11 mouse cellular contexts compared by ENCODE assay signal in the genomic region with DNA sequence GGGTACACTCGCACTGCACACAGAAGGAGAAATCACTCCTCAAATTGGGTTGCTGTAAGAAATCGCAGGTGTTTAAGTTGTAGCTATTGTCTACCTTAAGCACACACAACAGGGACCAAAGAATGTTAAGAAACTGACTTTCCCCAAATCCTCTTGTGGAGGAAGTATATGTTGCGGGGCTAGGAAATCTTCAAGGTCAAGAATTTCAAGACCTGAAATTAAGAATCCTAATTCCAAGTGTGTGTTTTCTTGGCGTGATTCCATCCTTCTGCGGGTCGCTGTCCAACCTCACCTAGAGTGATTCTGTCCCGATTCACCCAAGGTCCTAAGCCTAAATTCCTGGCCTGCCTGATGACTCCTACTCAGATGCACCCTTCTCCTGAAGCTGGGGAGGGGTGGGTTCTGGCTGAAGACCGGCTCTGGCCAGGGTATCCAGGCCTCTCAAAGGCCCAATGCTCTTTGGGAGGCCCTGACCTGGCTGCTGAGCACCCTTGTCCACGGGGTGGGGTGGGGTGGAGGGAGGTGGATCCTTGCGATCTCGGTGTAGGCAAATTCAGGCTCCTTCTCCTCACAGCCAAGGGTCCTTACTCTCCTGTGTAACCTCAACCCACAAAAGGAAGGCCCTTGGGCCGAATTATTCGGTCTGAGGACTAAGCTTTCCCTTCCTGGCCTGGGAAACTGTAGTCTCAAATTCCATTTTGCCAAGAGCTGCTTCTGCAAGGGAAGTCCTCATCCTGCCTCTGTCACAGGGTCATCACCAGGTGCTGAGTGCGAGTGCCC. TPM values are rescaled to one million over a fixed set of nuclear protein-coding genes. Genes with fewer than 3 reads are reported as not detected.
DNase-seq lines count a peak whose midpoint lies in the region; ATAC-seq lines count a peak whose summit lies in the region.
"Had no signal": no experiment of that assay in that cellular context is flagged by ENCODE, and none has a peak within 500 bp of the region (broad histone marks: within the 10 kb centered on the region; RNA-seq: fewer than 3 reads in every experiment).

No protein-coding gene starts in this region.

- no peak overlapping the region; the same call in 1 of the 2 replicates for H3K9ac ChIP-seq in neural tube, embryonic 12.5 days
- H3K9ac ChIP-seq in embryonic facial prominence, embryonic 12.5 days: no peak overlapping the region
- H3K9ac ChIP-seq in hindbrain, embryonic 13.5 days: peak overlapping the region; percentile 79; the same call in 1 of the 2 replicates
- H3K9ac ChIP-seq in neural tube, embryonic 13.5 days: no peak overlapping the region
- H3K9ac ChIP-seq: liver, embryonic 15.5 days had no signal

- H3K4me3 ChIP-seq in neural tube, embryonic 12.5 days: no peak overlapping the region
- no peak overlapping the region for H3K4me3 ChIP-seq in embryonic facial prominence, embryonic 12.5 days
- no peak overlapping the region for H3K4me3 ChIP-seq in hindbrain, embryonic 13.5 days
- H3K4me3 ChIP-seq in neural tube, embryonic 13.5 days: no peak overlapping the region
- H3K4me3 ChIP-seq: liver, embryonic 15.5 days had no signal

- ATAC-seq in neural tube, embryonic 12.5 days (ENCODE audit: low FRiP score, low read depth): no peak
- ATAC-seq in embryonic facial prominence, embryonic 12.5 days (ENCODE audit: insufficient number of reproducible peaks, insufficient read depth, low FRiP score, low TSS enrichment): no peak
- no peak for ATAC-seq in hindbrain, embryonic 13.5 days (ENCODE audit: low FRiP score)
- ATAC-seq in neural tube, embryonic 13.5 days (ENCODE audit: low read depth): no peak
- ATAC-seq in megakaryocyte, adult 5-6 weeks (ENCODE audit: poor library complexity, severe bottlenecking): no peak
- ATAC-seq: Patski had no signal

- peaks cover 56% of the 10 kb centered on the region for H3K4me1 ChIP-seq in neural tube, embryonic 12.5 days
- H3K4me1 ChIP-seq in embryonic facial prominence, embryonic 12.5 days: peaks cover 32% of the 10 kb centered on the region
- peaks cover 55% of the 10 kb centered on the region for H3K4me1 ChIP-seq in hindbrain, embryonic 13.5 days (replicated peaks)
- H3K4me1 ChIP-seq in neural tube, embryonic 13.5 days (replicated peaks): peaks cover 66% of the 10 kb centered on the region
- H3K4me1 ChIP-seq: liver, embryonic 15.5 days had no signal

- peaks cover 4% of the 10 kb centered on the region; the same call in 1 of the 2 replicates for H3K27me3 ChIP-seq in neural tube, embryonic 12.5 days (replicated peaks)
- H3K27me3 ChIP-seq in embryonic facial prominence, embryonic 12.5 days: peaks cover 12% of the 10 kb centered on the region
- H3K27me3 ChIP-seq in hindbrain, embryonic 13.5 days: 0 out of 2 replicates have a peak, but pooled peaks cover 5% of the 10 kb centered on the region
- no peaks in the 10 kb centered on the region; the same call in 1 of the 2 replicates for H3K27me3 ChIP-seq in neural tube, embryonic 13.5 days
- H3K27me3 ChIP-seq: Patski had no signal

- H3K36me3 ChIP-seq in neural tube, embryonic 12.5 days: no peaks in the 10 kb centered on the region
- no peaks in the 10 kb centered on the region for H3K36me3 ChIP-seq in embryonic facial prominence, embryonic 12.5 days
- H3K36me3 ChIP-seq in hindbrain, embryonic 13.5 days: no peaks in the 10 kb centered on the region
- H3K36me3 ChIP-seq in neural tube, embryonic 13.5 days: no peaks in the 10 kb centered on the region
- H3K36me3 ChIP-seq: liver, embryonic 15.5 days had no signal

- H3K9me3 ChIP-seq in neural tube, embryonic 12.5 days: no peaks in the 10 kb centered on the region
- no peaks in the 10 kb centered on the region for H3K9me3 ChIP-seq in embryonic facial prominence, embryonic 12.5 days
- H3K9me3 ChIP-seq in hindbrain, embryonic 13.5 days: no peaks in the 10 kb centered on the region
- H3K9me3 ChIP-seq in neural tube, embryonic 13.5 days: no peaks in the 10 kb centered on the region
- H3K9me3 ChIP-seq: liver, embryonic 15.5 days had no signal

- no peak for DNase-seq in neural tube, embryonic 10.5 days (ENCODE audit: extremely low spot score, low spot score)
- no peak for DNase-seq in lung, postnatal 4 days
- no peak for DNase-seq in layer of hippocampus, adult 9-10 months (ENCODE audit: low spot score)

- WGBS in neural tube, embryonic 12.5 days: 25% methylated on average over 14 of the region's 14 CpGs
- WGBS in embryonic facial prominence, embryonic 12.5 days: 23% methylated on average over 14 of the region's 14 CpGs
- 37% methylated on average over 14 of the region's 14 CpGs for WGBS in hindbrain, embryonic 13.5 days
- 30% methylated on average over 14 of the region's 14 CpGs for WGBS in neural tube, embryonic 13.5 days

- H3K27ac ChIP-seq in neural tube, embryonic 12.5 days: no peak overlapping the region
- H3K27ac ChIP-seq in embryonic facial prominence, embryonic 12.5 days: no peak overlapping the region
- H3K27ac ChIP-seq in hindbrain, embryonic 13.5 days: 0 out of 2 replicates have a peak overlapping the region, but pooled peaks have one; percentile 84
- no peak overlapping the region for H3K27ac ChIP-seq in neural tube, embryonic 13.5 days (replicated peaks)
- H3K27ac ChIP-seq: liver, embryonic 15.5 days had no signal

- peak overlapping the region; percentile 87 for H3K4me2 ChIP-seq in neural tube, embryonic 12.5 days (replicated peaks)
- peak overlapping the region; percentile 77; the same call in 1 of the 2 replicates for H3K4me2 ChIP-seq in embryonic facial prominence, embryonic 12.5 days (replicated peaks)
- peak overlapping the region; percentile 92 for H3K4me2 ChIP-seq in hindbrain, embryonic 13.5 days
- peak overlapping the region; percentile 92 for H3K4me2 ChIP-seq in neural tube, embryonic 13.5 days

RNA-seq across cellular contexts. Expression of gene Nr2f1, which starts 11.9 kb away (rescaled TPM):
- 48.4 and 56.4 TPM in 2 replicates for polyA plus RNA-seq in neural tube, embryonic 12.5 days (2016; fragmentation: Nextera tagmentation; extraction: Ambion mirVana)
- 46.5 and 49.0 TPM in 2 replicates for polyA plus RNA-seq in embryonic facial prominence, embryonic 12.5 days (2016; fragmentation: Nextera tagmentation; extraction: Ambion mirVana)
- polyA plus RNA-seq in hindbrain, embryonic 13.5 days (2015; fragmentation: Nextera tagmentation; extraction: Ambion mirVana): 68.9 and 71.3 TPM in 2 replicates
- polyA plus RNA-seq in neural tube, embryonic 13.5 days (2015; fragmentation: Nextera tagmentation; extraction: Ambion mirVana): 46.8 and 47.9 TPM in 2 replicates
- not detected in 2 replicates for total RNA-seq in megakaryocyte, adult 5-6 weeks (2015)
- total RNA-seq in megakaryocyte, adult 5-6 weeks (2017): not detected in 2 replicates
- total RNA-seq: neutrophil, adult 5-6 weeks had no signal
